Mouse (Mus musculus): Measurements from ENCODE around the gene Gm28041. TPM values are rescaled to one million over a fixed set of nuclear protein-coding genes. Genes with fewer than 3 reads are reported as not detected.
"Not testable (repeated sequence)": the region's sequence is repeated elsewhere in the genome, so short reads cannot be mapped to it uniquely, and the experiment has no call there.

Gm28041 gene
- polyA plus RNA-seq (2014; fragmentation: Nextera tagmentation; extraction: Ambion mirVana), result 0.35 and 0.49 TPM in 2 replicates

DNA sequence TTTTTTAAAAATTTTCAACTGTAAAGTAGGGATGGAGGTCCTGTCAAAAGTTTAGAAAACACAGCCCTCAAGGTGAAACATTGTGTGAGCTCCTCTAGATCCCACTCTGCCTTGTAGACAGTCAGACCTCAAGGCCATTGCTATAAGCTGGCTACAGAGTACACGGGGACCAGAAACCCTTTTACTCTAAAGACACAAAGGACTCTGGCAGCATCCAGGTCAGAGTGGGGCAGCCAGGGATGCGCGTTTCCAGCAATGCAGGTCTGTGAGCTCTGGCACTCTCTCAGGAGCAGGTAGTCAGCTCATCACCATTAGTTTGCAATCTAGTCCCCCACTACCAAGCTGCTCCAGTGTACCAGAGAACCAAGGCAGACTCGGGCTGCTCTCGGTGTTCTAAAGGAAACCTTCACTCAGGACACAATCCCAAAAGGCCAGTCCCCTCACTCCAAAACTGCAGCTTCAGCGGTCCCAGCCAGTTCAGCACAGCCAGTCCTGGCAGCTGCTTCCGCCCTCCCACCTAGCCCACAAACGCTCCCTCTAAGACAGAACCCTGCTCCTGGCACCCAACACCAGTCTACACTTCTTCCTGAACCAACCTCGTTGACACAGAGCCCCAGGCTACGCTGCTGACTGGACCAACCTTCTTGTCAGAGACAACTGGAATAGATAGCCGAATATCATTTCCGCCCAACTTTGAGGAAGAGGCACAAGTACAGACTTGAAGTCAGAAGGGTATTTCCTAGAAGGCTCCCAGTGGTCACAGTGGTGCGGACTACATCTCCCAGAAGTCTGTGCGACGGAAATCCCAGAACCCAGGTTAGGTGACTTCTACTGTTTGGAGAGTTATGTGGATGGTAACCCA, at the start of gene Gm28041, which contains the start of gene Zfp456:
Gene Gm28041, minus strand, starts transcription at position 684 of the 862 bp plus-strand sequence.
Gene Zfp456, minus strand, starts transcription at position 761 of the 862 bp plus-strand sequence.
- H3K27ac ChIP-seq (ENCODE audit: low read depth, low read length); H3K36me3 ChIP-seq (ENCODE audit: control insufficient read depth, insufficient read depth, low read length); H3K27me3 ChIP-seq (ENCODE audit: control insufficient read depth, insufficient read depth, low read length); H3K9me3 ChIP-seq (replicated peaks; ENCODE audit: control insufficient read depth, low read length); H3K4me1 ChIP-seq (ENCODE audit: control insufficient read depth, insufficient read depth, low read length): not testable (repeated sequence)
- Histone ChIP-seq H3K4me2 (peak within 1 kb of the TSS; percentile 69), H3K9ac (ENCODE audit: low read depth, low read length) (peak within 1 kb of the TSS; percentile 52; the same call in 1 of the 2 replicates), H3K4me3 (ENCODE audit: low read depth, low read length) (peak within 1 kb of the TSS; percentile 55)
- peak; percentile 88 for ATAC-seq (replicated peaks; ENCODE audit: insufficient number of reproducible peaks, low FRiP score, low TSS enrichment)
- WGBS (ENCODE audit: insufficient replicate concordance), result 11% methylated on average over 13 of the region's 15 CpGs

DNA sequence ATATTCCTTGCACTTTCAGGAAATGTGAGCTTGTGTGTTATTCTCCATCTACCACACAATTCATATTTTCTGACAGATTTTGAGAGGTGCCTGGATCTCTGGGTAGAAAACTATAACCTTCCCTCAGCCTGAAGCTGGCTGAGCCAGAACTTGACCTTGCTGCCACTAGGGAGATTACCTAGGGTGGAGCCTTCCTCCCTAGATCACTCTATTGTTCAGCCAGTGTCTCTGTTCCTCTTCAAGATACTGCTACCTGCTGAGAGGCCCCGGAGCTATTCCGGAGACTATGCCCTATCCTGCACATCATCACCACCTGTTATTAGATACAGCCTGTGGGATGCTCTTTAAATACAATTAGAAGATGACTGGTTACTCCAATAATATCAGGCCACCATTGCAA, 47.0 kb upstream of the Gm28041 start:
- 69% methylated on average over 2 of the region's 2 CpGs for WGBS (ENCODE audit: insufficient replicate concordance)
- H3K4me3 ChIP-seq (ENCODE audit: low read depth, low read length); H3K27ac ChIP-seq (ENCODE audit: low read depth, low read length); H3K27me3 ChIP-seq (ENCODE audit: control insufficient read depth, insufficient read depth, low read length); H3K9me3 ChIP-seq (replicated peaks; ENCODE audit: control insufficient read depth, low read length); H3K4me2 ChIP-seq; H3K9ac ChIP-seq (ENCODE audit: low read depth, low read length); H3K36me3 ChIP-seq (ENCODE audit: control insufficient read depth, insufficient read depth, low read length); ATAC-seq (replicated peaks; ENCODE audit: insufficient number of reproducible peaks, low FRiP score, low TSS enrichment); H3K4me1 ChIP-seq (ENCODE audit: control insufficient read depth, insufficient read depth, low read length): not testable (repeated sequence)

DNA sequence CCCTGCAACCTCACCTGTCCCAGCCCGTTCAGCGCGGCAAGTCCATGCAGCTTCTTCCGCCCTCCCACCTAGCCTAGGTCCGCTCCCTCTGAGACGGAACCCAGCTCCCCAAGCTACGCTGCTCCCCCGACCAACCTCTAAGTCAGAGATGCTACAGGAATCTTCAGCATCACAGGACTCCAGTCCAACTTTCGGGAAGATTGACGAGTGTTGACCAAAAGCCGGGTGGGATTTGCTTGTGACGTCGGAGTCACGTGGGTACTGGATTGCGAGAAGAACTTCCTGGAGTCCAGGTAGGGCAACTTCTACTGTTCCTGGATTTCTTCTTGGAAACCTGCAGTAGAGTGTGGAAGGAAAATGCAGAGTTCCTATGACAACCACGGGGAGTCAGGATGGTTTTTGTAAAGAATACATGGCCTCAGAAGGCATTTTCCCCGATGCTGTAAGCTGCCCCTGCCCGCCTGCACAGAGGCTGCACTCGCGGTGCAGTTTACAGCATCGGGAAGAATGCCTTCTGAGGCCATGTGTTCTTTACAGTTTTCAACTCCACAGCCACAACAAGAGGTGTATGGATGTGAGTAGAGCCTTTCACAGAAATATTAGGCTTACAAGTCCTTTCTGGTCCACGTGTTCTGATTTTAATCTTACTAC, 45.8 kb upstream of the Gm28041 start, which contains the start of gene Zfp459:
Gene Zfp459, minus strand, starts transcription at position 212 of the 651 bp plus-strand sequence.
- Histone ChIP-seq H3K4me2 (peak within 1 kb of the TSS; percentile 77), H3K27me3 (ENCODE audit: control insufficient read depth, insufficient read depth, low read length) (no peaks in the 10 kb centered on the region), H3K4me1 (ENCODE audit: control insufficient read depth, insufficient read depth, low read length) (peaks cover 2% of the 10 kb centered on the region; the same call in 1 of the 2 replicates), H3K36me3 (ENCODE audit: control insufficient read depth, insufficient read depth, low read length) (no peaks in the 10 kb centered on the region), H3K4me3 (ENCODE audit: low read depth, low read length) (peak within 1 kb of the TSS; percentile 75), H3K9ac (ENCODE audit: low read depth, low read length) (peak within 1 kb of the TSS; percentile 76), H3K9me3 (replicated peaks; ENCODE audit: control insufficient read depth, low read length) (no peaks in the 10 kb centered on the region), H3K27ac (ENCODE audit: low read depth, low read length) (no peak within 1 kb of the TSS)
- ATAC-seq (replicated peaks; ENCODE audit: insufficient number of reproducible peaks, low FRiP score, low TSS enrichment), result peak; percentile 72; the same call in 1 of the 2 replicates
- WGBS (ENCODE audit: insufficient replicate concordance), result 1% methylated on average over 22 of the region's 22 CpGs

DNA sequence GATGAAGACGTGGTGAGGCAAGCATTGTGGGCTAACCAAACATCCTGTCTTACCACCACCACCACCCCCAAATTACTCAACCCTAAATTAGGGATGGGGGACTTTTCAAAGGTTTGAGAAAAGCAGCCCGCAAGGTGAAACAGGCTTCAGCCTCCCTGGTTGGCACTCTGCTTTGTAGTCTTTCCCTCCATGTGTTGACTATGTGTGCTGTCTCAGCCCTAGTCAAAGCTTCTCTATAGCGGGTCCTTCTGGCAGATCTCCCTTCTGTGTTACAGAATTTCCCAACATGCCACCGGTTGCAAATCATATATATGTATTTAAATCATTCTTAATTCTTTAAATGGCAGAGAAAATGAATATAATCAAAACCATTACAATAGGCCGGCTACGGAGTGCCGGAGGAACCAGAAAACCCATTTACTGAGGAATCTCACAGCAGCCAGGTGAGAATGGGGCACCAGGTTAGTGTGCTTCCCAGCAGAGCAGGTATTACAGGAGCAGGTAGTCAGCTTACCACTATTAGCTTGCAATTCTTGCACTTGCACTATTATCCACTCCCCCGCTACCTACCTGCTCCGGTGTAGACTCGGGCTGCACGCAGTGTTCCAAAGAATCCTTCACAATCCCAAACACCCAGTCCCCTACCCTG, 45.1 kb upstream of the Gm28041 start:
- Histone ChIP-seq H3K4me3 (ENCODE audit: low read depth, low read length) (peak overlapping the region; percentile 75), H3K27ac (ENCODE audit: low read depth, low read length) (no peak overlapping the region), H3K9ac (ENCODE audit: low read depth, low read length) (peak overlapping the region; percentile 76), H3K36me3 (ENCODE audit: control insufficient read depth, insufficient read depth, low read length) (no peaks in the 10 kb centered on the region), H3K4me1 (ENCODE audit: control insufficient read depth, insufficient read depth, low read length) (peaks cover 2% of the 10 kb centered on the region; the same call in 1 of the 2 replicates), H3K4me2 (peak overlapping the region; percentile 77), H3K9me3 (replicated peaks; ENCODE audit: control insufficient read depth, low read length) (no peaks in the 10 kb centered on the region), H3K27me3 (ENCODE audit: control insufficient read depth, insufficient read depth, low read length) (no peaks in the 10 kb centered on the region)
- no peak for ATAC-seq (replicated peaks; ENCODE audit: insufficient number of reproducible peaks, low FRiP score, low TSS enrichment)
- WGBS (ENCODE audit: insufficient replicate concordance), result 30% methylated on average over 11 of the region's 11 CpGs

DNA sequence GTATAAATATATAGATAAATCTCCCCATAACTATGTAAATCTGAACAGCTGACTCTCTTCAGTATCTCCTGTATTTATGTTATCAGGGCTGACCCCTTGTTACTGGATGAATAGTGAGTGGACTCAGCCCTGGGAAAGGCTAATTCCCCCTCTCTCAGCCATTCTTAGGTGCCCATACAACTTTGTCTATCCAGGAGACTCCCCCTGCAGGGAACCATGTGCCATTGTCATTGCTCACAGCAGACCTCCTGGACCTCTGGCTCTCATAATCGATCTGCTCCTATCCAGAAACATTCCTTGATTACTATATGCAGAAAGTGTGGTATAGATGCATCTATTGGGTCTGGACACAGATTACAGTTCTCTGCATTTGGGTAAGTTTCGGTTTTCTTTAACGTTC, 41.3 kb upstream of the Gm28041 start:
- H3K4me1 ChIP-seq (ENCODE audit: control insufficient read depth, insufficient read depth, low read length), result peaks cover 2% of the 10 kb centered on the region; the same call in 1 of the 2 replicates
- H3K27me3 ChIP-seq (ENCODE audit: control insufficient read depth, insufficient read depth, low read length), result no peaks in the 10 kb centered on the region
- H3K4me3 ChIP-seq (ENCODE audit: low read depth, low read length), result no peak overlapping the region
- no peak overlapping the region for H3K4me2 ChIP-seq
- no peak for ATAC-seq (replicated peaks; ENCODE audit: insufficient number of reproducible peaks, low FRiP score, low TSS enrichment)
- no peak overlapping the region for H3K9ac ChIP-seq (ENCODE audit: low read depth, low read length)
- H3K36me3 ChIP-seq (ENCODE audit: control insufficient read depth, insufficient read depth, low read length), result no peaks in the 10 kb centered on the region
- 83% methylated on average over 3 of the region's 3 CpGs for WGBS (ENCODE audit: insufficient replicate concordance)
- H3K9me3 ChIP-seq (replicated peaks; ENCODE audit: control insufficient read depth, low read length), result no peaks in the 10 kb centered on the region
- H3K27ac ChIP-seq (ENCODE audit: low read depth, low read length), result no peak overlapping the region

DNA sequence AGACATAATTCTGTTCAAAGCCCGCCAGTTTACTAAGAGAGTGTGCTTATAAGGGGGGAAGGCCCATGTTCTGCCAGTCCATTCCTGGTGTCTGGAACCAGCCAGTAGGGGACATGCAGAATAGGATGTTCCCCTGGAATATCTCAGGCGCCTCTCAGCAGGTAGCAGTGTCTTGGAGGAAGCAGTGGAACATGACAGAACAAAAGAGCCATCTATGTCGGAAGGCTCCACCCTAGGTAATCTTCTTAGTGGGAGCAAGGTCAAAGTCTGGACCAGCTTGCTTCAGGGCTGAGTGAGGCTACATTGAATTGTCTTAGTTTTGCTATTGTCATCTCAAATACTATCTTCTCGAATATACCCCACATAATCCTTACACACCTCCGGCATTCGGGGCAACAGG, 40.2 kb upstream of the Gm28041 start:
- 80% methylated on average over 6 of the region's 6 CpGs for WGBS (ENCODE audit: insufficient replicate concordance)

DNA sequence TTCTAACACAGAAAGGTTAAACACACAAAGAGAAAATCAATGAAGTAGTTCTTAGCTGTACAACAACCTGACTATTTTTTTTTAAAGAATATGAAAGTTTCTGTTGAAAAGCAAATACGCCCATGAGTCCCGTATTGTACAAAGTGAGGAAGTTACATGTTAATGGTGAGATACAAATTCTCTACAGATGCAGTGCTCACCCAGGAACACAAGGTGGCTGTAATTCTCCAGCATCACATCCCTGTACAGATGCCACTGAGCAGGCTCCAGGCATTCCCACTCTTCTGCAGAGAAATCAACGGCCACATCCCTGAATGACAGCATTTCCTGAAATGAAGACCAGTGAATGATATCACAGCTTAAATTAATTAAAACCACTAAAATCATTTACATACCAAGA, 38.1 kb upstream of the Gm28041 start:
- not testable (repeated sequence) for H3K4me3 ChIP-seq (ENCODE audit: low read depth, low read length); H3K27me3 ChIP-seq (ENCODE audit: control insufficient read depth, insufficient read depth, low read length); ATAC-seq (replicated peaks; ENCODE audit: insufficient number of reproducible peaks, low FRiP score, low TSS enrichment); H3K27ac ChIP-seq (ENCODE audit: low read depth, low read length); H3K4me2 ChIP-seq; H3K9me3 ChIP-seq (replicated peaks; ENCODE audit: control insufficient read depth, low read length); H3K4me1 ChIP-seq (ENCODE audit: control insufficient read depth, insufficient read depth, low read length); H3K9ac ChIP-seq (ENCODE audit: low read depth, low read length); H3K36me3 ChIP-seq (ENCODE audit: control insufficient read depth, insufficient read depth, low read length)
- 69% methylated on average over 3 of the region's 3 CpGs for WGBS (ENCODE audit: insufficient replicate concordance)

More for the DNA sequence above, 40.2 kb upstream of the Gm28041 start:
- no peaks in the 10 kb centered on the region for H3K36me3 ChIP-seq (ENCODE audit: control insufficient read depth, insufficient read depth, low read length)
- H3K4me1 ChIP-seq (ENCODE audit: control insufficient read depth, insufficient read depth, low read length), result peaks cover under 1% of the 10 kb centered on the region; the same call in 1 of the 2 replicates
- no peak overlapping the region for H3K27ac ChIP-seq (ENCODE audit: low read depth, low read length)
- no peak for ATAC-seq (replicated peaks; ENCODE audit: insufficient number of reproducible peaks, low FRiP score, low TSS enrichment)
- H3K4me2 ChIP-seq, result no peak overlapping the region
- no peak overlapping the region for H3K4me3 ChIP-seq (ENCODE audit: low read depth, low read length)
- no peak overlapping the region for H3K9ac ChIP-seq (ENCODE audit: low read depth, low read length)
- H3K9me3 ChIP-seq (replicated peaks; ENCODE audit: control insufficient read depth, low read length), result no peaks in the 10 kb centered on the region
- no peaks in the 10 kb centered on the region for H3K27me3 ChIP-seq (ENCODE audit: control insufficient read depth, insufficient read depth, low read length)

DNA sequence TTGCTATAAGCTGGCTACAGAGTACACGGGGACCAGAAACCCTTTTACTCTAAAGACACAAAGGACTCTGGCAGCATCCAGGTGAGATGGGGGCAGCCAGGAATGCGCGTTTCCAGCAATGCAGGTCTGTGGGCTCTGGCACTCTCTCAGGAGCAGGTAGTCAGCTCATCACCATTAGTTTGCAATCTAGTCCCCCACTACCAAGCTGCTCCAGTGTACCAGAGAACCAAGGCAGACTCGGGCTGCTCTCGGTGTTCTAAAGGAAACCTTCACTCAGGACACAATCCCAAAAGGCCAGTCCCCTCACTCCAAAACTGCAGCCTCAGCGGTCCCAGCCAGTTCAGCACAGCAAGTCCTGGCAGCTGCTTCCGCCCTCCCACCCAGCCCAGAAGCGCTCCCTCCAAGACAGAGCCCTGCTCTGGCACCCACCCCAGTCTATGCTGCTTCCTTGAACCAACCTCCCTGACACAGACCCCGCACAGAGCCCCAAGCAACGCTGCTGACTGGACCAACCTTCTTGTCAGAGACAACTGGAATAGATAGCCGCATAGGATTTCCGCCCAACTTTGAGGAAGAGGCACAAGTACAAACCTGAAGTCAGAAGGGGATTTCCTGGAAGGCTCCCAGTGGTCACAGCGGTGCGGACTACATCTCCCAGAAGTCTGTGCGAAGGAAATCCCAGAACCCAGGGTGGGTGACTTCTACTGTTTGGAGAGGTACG, 23.8 kb upstream of the Gm28041 start, which contains the start of gene Zfp429:
Gene Zfp429, minus strand, starts transcription at position 637 of the 721 bp plus-strand sequence.
- not testable (repeated sequence) for H3K27me3 ChIP-seq (ENCODE audit: control insufficient read depth, insufficient read depth, low read length); H3K4me1 ChIP-seq (ENCODE audit: control insufficient read depth, insufficient read depth, low read length); H3K36me3 ChIP-seq (ENCODE audit: control insufficient read depth, insufficient read depth, low read length); H3K9me3 ChIP-seq (replicated peaks; ENCODE audit: control insufficient read depth, low read length); H3K27ac ChIP-seq (ENCODE audit: low read depth, low read length)
- peak within 1 kb of the TSS; percentile 73 for H3K9ac ChIP-seq (ENCODE audit: low read depth, low read length)
- peak within 1 kb of the TSS; percentile 61 for H3K4me2 ChIP-seq
- ATAC-seq (replicated peaks; ENCODE audit: insufficient number of reproducible peaks, low FRiP score, low TSS enrichment), result peak; percentile 90
- WGBS (ENCODE audit: insufficient replicate concordance), result 2% methylated on average over 14 of the region's 16 CpGs
- peak within 1 kb of the TSS; percentile 77 for H3K4me3 ChIP-seq (ENCODE audit: low read depth, low read length)

Data from heart, embryonic 11.5 days (tissue).